Mouse (Mus musculus) subcutaneous adipose tissue, adult 2 months (tissue): ENCODE data around the gene Synpr. TPM values are rescaled to one million over a fixed set of nuclear protein-coding genes. Genes with fewer than 3 reads are reported as not detected.

Experiments used
- polyA plus RNA-seq: library from polyadenylated mRNA; depleted of rRNA; stranded (reverse); fragments of >200 nt; gene quantifications from 2 replicates; pipeline ENCODE4 v1.2.3, GENCODE M21; 2012; ENCODE audit warnings: low replicate concordance; rRNA removed

Synpr gene
- 1.4 TPM in 1 of 2 replicates, not detected in the other for polyA plus RNA-seq

DNA sequence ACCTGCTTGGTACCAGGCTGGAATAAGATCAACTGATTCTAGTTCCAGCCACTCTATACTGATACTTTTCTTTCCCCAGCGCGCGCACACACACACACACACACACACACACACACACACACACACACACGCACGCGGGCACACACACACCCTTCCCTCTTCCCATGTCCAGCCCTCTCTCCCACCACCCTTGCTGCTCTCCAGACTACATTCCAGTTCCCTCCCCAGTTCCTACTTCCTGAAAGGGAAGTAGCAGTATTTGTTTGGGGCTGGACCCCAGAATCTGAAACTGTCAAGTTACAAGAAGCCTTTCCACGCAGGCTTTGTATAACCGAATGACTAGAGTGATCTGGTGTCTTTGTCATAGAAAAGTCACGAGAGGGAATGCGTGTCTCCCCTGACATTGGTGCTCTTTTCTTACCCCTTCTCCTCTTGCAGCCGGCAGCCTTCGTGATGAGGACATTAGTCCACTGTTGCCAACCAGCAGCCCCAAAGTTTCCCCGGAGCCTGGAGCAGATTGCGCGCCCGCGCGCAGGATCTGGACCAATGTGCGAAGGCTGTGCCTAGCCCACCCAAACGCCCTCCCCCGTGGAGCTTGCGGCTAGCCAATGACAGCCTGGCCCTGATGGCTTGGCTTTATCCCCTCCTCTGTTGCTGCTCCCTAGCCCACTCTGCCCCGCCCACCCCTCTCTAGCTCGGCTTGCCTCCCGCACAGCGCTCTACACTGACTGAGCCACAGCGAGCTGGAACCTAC lies at the start of gene Synpr:
Gene Synpr, plus strand, starts transcription at position 690 of the 754 bp plus-strand sequence.

